Mouse (Mus musculus): Measurements from ENCODE around the gene Stum.

DNA sequence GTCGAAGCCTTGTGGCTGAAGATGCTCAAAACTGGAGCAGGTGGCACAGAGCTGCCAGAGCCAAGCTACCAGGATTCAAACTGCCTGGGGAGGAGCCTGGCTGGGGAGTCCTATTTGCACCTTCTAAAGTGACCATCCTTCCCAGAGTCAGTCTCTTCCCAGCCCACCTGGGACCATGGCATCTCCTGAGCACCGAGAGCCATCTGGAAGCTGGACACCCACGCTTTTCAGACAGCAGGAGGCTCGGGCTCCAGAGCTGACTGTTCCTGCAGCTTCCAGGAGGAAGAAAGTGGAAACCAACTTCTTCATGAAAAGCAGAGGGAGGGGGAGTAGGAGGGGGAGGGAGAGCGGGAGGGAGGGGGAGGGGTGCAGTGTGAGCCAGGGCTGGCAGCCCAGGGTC lies 17.7 kb downstream of the Stum start:
- no peak for TF ChIP-seq CTCF (IDR thresholded peaks at IDR 0.05; ENCODE audit: low read depth, low read length)
- no peak for TF ChIP-seq GATA1 (IDR thresholded peaks at IDR 0.05; ENCODE audit: borderline replicate concordance, low read length)
